Mouse (Mus musculus) thymus, adult 2 months (tissue): Measurements from ENCODE around the gene Prap1.

Experiments used
- CTCF ChIP-seq: fragments of 200-500 bp; IDR thresholded peaks from 2 replicates; pipeline ENCODE4 v1.5.1; 2012; ENCODE audit warnings: mild to moderate bottlenecking, control low read depth, low read length, moderate library complexity, borderline replicate concordance; ENCODE audit not compliant: control insufficient read depth, poor library complexity, insufficient read depth; ENCODE audit errors: extremely low read depth
- POLR2A ChIP-seq: fragments of 200-500 bp; IDR thresholded peaks from 2 replicates; pipeline ENCODE4 v1.6.1; 2012; ENCODE audit warnings: mild to moderate bottlenecking, low read length, control low read depth, moderate library complexity; ENCODE audit not compliant: control insufficient read depth, poor library complexity, insufficient read depth; ENCODE audit errors: extremely low read depth

DNA sequence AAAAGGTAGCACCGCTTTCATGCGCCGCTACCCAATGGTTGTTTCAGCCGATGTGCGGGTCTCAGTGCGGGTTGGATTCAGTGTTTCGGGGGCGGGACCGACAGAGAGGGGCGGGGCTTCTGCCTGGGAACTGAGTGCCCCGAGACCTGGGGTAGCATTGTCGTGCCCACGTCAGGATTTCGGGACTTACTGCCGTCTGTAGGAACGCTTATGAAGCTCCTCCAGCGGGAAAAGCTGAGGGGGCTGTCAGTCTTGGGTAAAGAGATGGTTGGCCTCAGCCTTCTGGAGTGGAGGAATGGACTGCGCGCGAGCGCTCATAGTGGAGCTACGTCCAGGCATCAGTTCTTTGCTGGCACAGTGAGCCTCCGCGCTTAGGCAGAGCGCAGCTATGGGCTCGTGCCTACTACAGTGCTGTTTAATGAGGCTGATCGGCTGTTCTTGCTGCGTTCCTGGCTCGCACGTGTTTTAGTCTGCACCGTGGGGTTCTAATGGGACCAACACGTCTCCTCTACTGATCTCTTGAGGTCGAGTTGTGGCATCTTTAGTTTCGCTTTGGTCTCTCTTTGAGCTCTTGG lies 44.0 kb upstream of the Prap1 start:
- no peak for TF ChIP-seq POLR2A
- no peak for TF ChIP-seq CTCF
